Mouse (Mus musculus): ENCODE results near the gene Slco6d1. TPM values are rescaled to one million over a fixed set of nuclear protein-coding genes. Genes with fewer than 3 reads are reported as not detected.

Slco6d1 gene
- not detected for polyA plus RNA-seq (2017; shearing (Covaris generic))

DNA sequence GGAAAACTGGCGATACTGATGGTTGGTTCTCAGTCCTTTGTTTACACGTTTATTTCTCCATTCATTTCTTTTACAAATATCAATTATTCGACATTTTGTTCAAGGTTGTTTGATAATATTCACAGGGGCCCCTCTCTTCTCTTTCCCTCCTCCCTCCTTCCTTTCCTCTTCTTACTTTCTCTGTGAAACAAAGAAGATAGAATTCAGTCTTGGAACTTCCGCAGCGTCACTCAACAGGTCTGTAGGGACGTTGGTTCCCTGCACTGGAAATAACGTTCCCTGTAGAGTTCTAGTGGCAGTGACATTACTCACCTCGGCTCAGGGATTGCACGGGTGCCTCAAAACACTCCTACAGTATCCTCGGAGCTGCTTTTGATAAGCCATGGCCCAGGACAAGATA is at the start of gene Slco6d1:
Gene Slco6d1 (plus strand): TSS at position 301 of the 400 bp plus-strand sequence.

